19 mouse cellular contexts compared by ENCODE assay signal in the genomic region with DNA sequence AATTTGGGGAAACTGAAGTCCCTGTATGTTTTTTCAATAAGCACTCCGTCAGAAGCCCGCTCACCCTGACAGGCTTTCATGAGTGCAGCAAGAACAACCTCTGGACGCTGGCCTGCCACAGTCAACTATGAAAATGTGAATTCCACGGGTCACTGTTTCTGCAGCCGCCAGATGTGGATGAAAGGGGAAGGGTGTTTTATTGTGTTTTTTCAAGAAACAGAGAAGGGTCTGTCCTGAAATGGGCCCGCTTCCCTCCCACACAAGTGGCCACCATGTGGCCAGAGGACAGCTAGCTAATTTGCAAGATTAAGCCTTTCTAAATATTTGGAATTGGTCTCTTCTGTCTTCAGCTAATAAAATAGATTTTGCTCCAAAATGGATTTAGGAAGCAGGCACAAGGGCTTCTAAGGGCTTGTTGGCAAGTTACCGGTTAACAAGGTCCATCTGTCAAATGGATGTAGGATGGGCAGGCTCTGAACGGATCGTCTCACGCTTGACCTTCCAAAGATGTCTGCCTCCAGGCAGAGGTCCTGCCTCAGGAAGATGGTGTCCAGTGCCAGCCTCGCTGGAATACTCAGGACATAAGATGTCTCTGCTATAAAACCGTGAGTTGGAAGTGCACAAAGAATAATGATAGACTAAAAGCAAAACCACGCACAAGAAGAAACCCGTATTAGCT.
DNase-seq lines count a peak whose midpoint lies in the region; ATAC-seq lines count a peak whose summit lies in the region.
"Had no signal": no experiment of that assay in that cellular context is flagged by ENCODE, and none has a peak within 500 bp of the region (broad histone marks: within the 10 kb centered on the region; RNA-seq: fewer than 3 reads in every experiment).

No protein-coding gene starts in this region.

- DNase-seq in kidney, adult 9 months = no peak
- peak; percentile 71 for DNase-seq in embryo, embryonic 11 days
- peak; percentile 57 for DNase-seq in neural tube, embryonic 11.5 days (ENCODE audit: low spot score)
- DNase-seq in cerebellum, postnatal 4 days (ENCODE audit: low spot score in 2 of 2) = no peak
- DNase-seq: adrenal gland, adult 2 months; cerebellum, adult 2 months; heart, adult 11 months; kidney, postnatal 14 days; liver, postnatal 0 days; midbrain, embryonic 14.5 days; right cerebral cortex, postnatal 14 days had no signal

- no peak; the same call in 1 of the 2 replicates for ATAC-seq in kidney, embryonic 16.5 days (ENCODE audit: low FRiP score, low TSS enrichment)
- ATAC-seq in embryonic facial prominence, embryonic 12.5 days (ENCODE audit: insufficient number of reproducible peaks, insufficient read depth, low FRiP score, low TSS enrichment) = no peak
- no peak for ATAC-seq in neural tube, embryonic 11.5 days (ENCODE audit: insufficient read depth, low FRiP score, low TSS enrichment)
- ATAC-seq in intestine, embryonic 16.5 days = no peak
- ATAC-seq: forebrain, embryonic 13.5 days; liver, postnatal 0 days had no signal

- 22% methylated on average over 14 of the region's 14 CpGs for WGBS in kidney, embryonic 16.5 days
- 26% methylated on average over 14 of the region's 14 CpGs for WGBS in embryonic facial prominence, embryonic 12.5 days
- WGBS in neural tube, embryonic 11.5 days = 40% methylated on average over 14 of the region's 14 CpGs
- 52% methylated on average over 14 of the region's 14 CpGs for WGBS in intestine, embryonic 16.5 days

- no peak overlapping the region; the same call in 1 of the 2 replicates for H3K9ac ChIP-seq in kidney, embryonic 16.5 days (replicated peaks; ENCODE audit: low read length)
- no peak overlapping the region for H3K9ac ChIP-seq in embryonic facial prominence, embryonic 12.5 days
- H3K9ac ChIP-seq in neural tube, embryonic 11.5 days (ENCODE audit: low read length) = no peak overlapping the region
- no peak overlapping the region for H3K9ac ChIP-seq in intestine, embryonic 16.5 days (ENCODE audit: low read depth, low read length)
- H3K9ac ChIP-seq: forebrain, embryonic 13.5 days; heart, embryonic 15.5 days; hindbrain, embryonic 15.5 days; liver, postnatal 0 days had no signal

- no peaks in the 10 kb centered on the region for H3K36me3 ChIP-seq in kidney, embryonic 16.5 days (ENCODE audit: insufficient read depth, low read length)
- no peaks in the 10 kb centered on the region for H3K36me3 ChIP-seq in embryonic facial prominence, embryonic 12.5 days
- no peaks in the 10 kb centered on the region for H3K36me3 ChIP-seq in neural tube, embryonic 11.5 days (ENCODE audit: control insufficient read depth, insufficient read depth, low read length)
- no peaks in the 10 kb centered on the region for H3K36me3 ChIP-seq in intestine, embryonic 16.5 days (ENCODE audit: control insufficient read depth, insufficient read depth, low read length)
- H3K36me3 ChIP-seq: G1E; heart, embryonic 15.5 days; hindbrain, embryonic 15.5 days had no signal

- no peak overlapping the region for H3K27ac ChIP-seq in kidney, embryonic 16.5 days (ENCODE audit: low read length)
- H3K27ac ChIP-seq in embryonic facial prominence, embryonic 12.5 days = peak overlapping the region; percentile 38; the same call in 1 of the 2 replicates
- no peak overlapping the region for H3K27ac ChIP-seq in neural tube, embryonic 11.5 days (ENCODE audit: low read depth, low read length)
- H3K27ac ChIP-seq in intestine, embryonic 16.5 days (ENCODE audit: low read length) = no peak overlapping the region
- H3K27ac ChIP-seq: forebrain, embryonic 13.5 days; heart, embryonic 15.5 days; hindbrain, embryonic 15.5 days; macrophage had no signal

- no peak overlapping the region for H3K4me3 ChIP-seq in kidney, embryonic 16.5 days (ENCODE audit: low read length)
- H3K4me3 ChIP-seq in embryonic facial prominence, embryonic 12.5 days = no peak overlapping the region
- H3K4me3 ChIP-seq in neural tube, embryonic 11.5 days (ENCODE audit: low read depth, low read length) = no peak overlapping the region
- no peak overlapping the region for H3K4me3 ChIP-seq in intestine, embryonic 16.5 days (ENCODE audit: low read length)
- H3K4me3 ChIP-seq: forebrain, embryonic 13.5 days; heart, embryonic 15.5 days; hindbrain, embryonic 15.5 days had no signal

- no peaks in the 10 kb centered on the region for H3K27me3 ChIP-seq in kidney, embryonic 16.5 days (ENCODE audit: insufficient read depth, low read length)
- H3K27me3 ChIP-seq in embryonic facial prominence, embryonic 12.5 days = no peaks in the 10 kb centered on the region
- H3K27me3 ChIP-seq in neural tube, embryonic 11.5 days (ENCODE audit: control insufficient read depth, insufficient read depth, low read length) = no peaks in the 10 kb centered on the region
- no peaks in the 10 kb centered on the region for H3K27me3 ChIP-seq in intestine, embryonic 16.5 days (replicated peaks; ENCODE audit: control insufficient read depth, insufficient read depth, low read length)
- H3K27me3 ChIP-seq: forebrain, embryonic 13.5 days; heart, embryonic 15.5 days; hindbrain, embryonic 15.5 days had no signal

- peak overlapping the region; percentile 4; the same call in 1 of the 2 replicates for H3K4me2 ChIP-seq in kidney, embryonic 16.5 days (replicated peaks; ENCODE audit: low read depth, low read length)
- no peak overlapping the region for H3K4me2 ChIP-seq in embryonic facial prominence, embryonic 12.5 days (replicated peaks)
- no peak overlapping the region for H3K4me2 ChIP-seq in neural tube, embryonic 11.5 days (ENCODE audit: low read depth)
- H3K4me2 ChIP-seq in intestine, embryonic 16.5 days (ENCODE audit: low read depth, low read length) = no peak overlapping the region
- H3K4me2 ChIP-seq: forebrain, embryonic 13.5 days; heart, embryonic 15.5 days; hindbrain, embryonic 15.5 days had no signal

- H3K9me3 ChIP-seq in kidney, embryonic 16.5 days (ENCODE audit: low read length) = no peaks in the 10 kb centered on the region
- H3K9me3 ChIP-seq in embryonic facial prominence, embryonic 12.5 days = no peaks in the 10 kb centered on the region
- H3K9me3 ChIP-seq in neural tube, embryonic 11.5 days (ENCODE audit: control insufficient read depth, low read length) = no peaks in the 10 kb centered on the region
- no peaks in the 10 kb centered on the region for H3K9me3 ChIP-seq in intestine, embryonic 16.5 days (ENCODE audit: control insufficient read depth, low read length)
- H3K9me3 ChIP-seq: forebrain, embryonic 13.5 days; heart, embryonic 15.5 days; hindbrain, embryonic 15.5 days had no signal

- peaks cover 10% of the 10 kb centered on the region; the same call in 1 of the 2 replicates for H3K4me1 ChIP-seq in kidney, embryonic 16.5 days (ENCODE audit: insufficient read depth, low read length)
- H3K4me1 ChIP-seq in embryonic facial prominence, embryonic 12.5 days = peaks cover 17% of the 10 kb centered on the region
- no peaks in the 10 kb centered on the region for H3K4me1 ChIP-seq in neural tube, embryonic 11.5 days (ENCODE audit: control insufficient read depth, insufficient read depth, low read length)
- 0 out of 2 replicates have a peak, but pooled peaks cover 3% of the 10 kb centered on the region for H3K4me1 ChIP-seq in intestine, embryonic 16.5 days (ENCODE audit: control insufficient read depth, insufficient read depth, low read length)
- H3K4me1 ChIP-seq: forebrain, embryonic 13.5 days; hindbrain, embryonic 15.5 days had no signal

Comparison
In these comparisons a context has a peak if more than half of its experiments do, and no peak if none do; other contexts are left out.
1. DNase-seq: peak in embryo, embryonic 11 days (single experiment) and neural tube, embryonic 11.5 days (single experiment); none in kidney, adult 9 months (single experiment) and cerebellum, postnatal 4 days (0 of 2).